Mouse (Mus musculus) heart, postnatal 25 days (tissue): ENCODE results near the gene 9530053A07Rik. TPM values are rescaled to one million over a fixed set of nuclear protein-coding genes. Genes with fewer than 3 reads are reported as not detected.
A peak's percentile ranks its signal among the peaks of the same experiment; 100 is the strongest.

Experiments used
- DNase-seq: peaks from one replicate; pipeline ENCODE4 v3.0.0; 2022; ENCODE audit warnings: low spot score
- intact Hi-C: fragments of 180-260 bp; cut with DNase I; formaldehyde crosslinking; loops from one replicate; pipeline ENCODE4 v1.15.1; 2025
- total RNA-seq, 2 experiments: library from RNA; stranded (reverse); gene quantifications; 2 replicates each; pipeline ENCODE4 v1.2.3; 2021

9530053A07Rik gene
- total RNA-seq, 2 experiments from 2014 or later: not detected

DNA sequence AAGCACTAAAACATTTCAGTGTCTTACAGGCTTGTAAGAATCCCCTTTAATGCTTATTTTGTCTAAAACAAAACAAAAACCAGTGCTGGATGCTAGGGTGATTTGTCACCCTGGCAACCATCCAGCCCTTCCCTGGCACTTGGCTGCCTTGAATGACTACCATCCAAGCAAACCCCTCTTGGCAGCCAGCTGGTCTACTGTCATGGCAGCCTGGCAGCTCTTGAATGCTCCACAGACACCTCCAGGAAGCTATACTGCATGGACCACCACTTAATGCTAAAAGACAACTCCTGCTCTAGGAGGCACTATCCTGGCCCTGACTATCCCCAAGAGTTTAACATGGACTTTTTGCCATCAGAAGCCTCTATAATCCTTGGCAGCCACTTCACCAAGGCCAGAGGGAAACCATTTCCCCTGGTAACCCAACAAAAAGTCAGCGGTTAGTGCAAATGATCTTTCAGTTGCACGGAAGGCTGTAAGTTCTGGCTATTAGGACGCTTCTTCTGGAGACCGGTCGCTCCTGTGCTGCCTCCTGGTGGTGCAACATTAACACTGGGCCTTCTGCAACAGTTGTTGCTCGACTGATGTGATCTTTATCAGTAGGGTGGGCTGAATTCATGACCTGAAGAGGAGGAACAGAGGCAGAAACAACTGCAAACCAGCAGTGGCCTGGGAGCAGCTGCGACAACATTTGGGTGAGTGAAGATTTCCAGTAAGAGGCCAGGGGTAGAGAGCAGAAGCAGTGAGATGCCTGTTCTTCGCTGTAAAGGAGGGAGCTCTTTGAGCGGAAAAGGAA lies 39.3 kb downstream of the 9530053A07Rik start:
- DNase-seq: peak; percentile 31
- intact Hi-C loops: loop anchor here (1.0 to 5.0 kb wide), 2 partner anchors 21 to 116 kb away; partner anchors contain the start of gene Psmc4

DNA sequence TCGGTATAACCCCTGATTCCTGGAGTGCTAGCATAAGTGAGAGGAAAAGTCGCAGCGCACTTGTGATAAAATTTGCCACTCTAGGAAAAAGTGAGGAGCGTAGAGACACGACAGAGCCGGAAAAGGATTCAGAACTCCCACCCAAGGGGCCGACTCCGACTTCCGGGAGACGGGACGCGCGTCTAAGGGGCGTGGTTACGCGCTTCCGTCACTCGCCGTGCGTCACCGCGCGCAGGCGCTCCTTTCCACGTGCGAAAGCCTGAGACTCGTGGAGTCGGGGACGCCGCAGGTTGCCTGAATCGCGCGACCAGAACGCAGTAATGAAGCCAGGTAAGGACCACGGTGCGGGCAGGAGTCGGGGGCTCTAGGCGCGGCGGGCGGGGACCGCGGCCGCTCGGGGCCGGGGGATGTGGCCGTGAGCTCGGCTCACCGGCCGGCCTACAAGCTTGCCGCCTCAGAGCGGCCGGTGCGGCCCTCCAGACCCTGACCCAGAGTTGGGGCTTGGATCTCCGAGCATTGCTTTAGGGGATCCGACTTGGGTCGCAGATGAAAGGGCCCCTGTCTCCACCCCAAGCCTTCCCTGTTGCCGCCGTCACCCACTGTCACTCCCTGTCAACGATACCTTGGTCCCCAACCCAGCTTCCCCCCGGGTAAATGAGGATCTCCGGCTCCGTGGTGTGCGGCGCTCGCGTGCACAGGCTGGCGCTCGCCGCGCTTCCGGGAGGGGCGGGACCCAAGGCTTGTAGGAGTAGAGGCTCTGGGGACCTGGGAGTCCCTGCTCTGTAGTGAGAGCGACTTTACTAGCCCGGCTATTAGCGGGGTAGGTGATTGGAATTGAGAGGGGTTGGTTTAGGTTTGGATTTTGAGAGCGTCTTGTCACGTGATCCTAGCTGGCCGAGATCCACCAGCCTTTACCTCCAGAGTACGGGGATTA lies 40.5 kb downstream of the 9530053A07Rik start, which contains the start of gene Fbl:
Gene Fbl, plus strand, starts transcription at position 222 of the 934 bp plus-strand sequence.
- intact Hi-C loops: loop anchor here (5.0 kb wide), 1 partner anchor 117 kb away; the partner anchor contains the start of gene Psmc4
- DNase-seq: peak; percentile 81

DNA sequence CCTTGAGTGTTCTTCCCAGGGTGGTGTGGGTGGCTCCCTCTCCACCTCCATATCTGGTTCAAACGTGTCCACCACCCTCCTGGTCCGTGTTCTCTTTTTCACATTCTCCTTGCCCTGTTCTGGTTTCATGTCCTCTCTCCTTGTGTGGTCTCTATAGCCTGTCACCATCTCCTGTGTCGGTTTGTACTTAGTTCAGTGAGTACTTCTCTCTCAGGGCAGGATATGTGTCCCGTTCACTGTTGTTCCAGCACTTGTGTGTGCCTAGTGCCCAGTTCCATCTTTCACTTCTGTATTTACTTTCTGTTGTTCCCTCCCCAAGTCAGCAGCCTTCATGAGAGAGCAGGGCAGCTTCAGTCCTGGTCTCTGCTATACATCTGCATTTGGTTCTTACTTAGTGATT lies 46.1 kb downstream of the 9530053A07Rik start:
- DNase-seq: no peak
- intact Hi-C loops: no loop called here

DNA sequence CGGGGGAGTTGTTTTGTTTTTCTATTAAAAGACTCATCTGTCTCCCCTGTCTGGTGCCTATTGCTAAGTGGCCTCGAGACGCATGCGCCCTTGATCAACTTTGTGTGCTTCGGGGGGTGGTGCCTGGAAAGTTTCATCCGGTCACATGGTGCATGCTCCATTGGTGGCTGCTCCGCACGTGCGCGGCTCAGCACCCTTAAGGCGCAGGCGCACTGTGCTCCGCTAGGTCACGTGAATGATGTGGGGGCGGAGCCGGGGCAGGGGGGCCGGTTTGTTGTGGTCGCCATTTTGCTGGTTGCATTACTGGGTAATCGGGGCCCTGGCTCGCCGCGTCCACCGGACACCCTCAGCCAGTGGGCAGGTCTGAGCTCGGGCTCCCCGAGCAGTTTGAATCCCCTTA lies 50.0 kb downstream of the 9530053A07Rik start, which contains the start of gene Dyrk1b:
Gene Dyrk1b, plus strand, starts transcription at position 242 of the 400 bp plus-strand sequence.
- intact Hi-C loops: no loop called here
- peak; percentile 97 for DNase-seq

DNA sequence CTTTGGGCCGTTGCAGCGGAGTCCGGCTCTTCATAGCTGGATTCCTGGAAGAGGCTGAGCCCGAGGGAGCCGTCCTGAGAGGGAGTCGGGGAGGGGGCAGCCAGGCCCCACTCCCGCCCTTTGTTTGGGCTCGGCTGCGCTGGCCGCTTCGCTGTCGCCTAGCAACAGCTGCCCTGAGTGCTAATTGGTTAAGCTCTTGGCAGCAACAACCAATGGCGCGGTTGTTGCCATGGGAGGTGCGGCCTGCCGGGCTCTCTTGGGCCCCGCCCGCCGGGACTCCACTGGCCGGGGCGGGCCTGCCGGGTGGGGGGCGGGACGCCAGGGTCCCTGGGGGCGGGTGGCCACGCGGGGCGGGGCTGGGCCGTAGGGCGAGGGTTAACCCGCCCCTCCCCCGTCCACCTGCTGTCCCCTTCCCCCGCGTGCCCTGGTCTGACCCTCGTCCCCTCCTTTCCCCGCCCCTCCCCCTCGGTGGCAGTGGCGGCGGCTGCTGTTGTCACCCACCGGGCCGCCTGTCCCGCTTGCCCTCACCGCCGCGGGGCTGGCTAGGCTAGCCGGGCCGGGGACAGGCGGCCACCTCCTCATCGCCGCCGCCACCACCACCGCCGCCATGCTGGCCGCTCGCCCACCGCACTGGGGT lies 50.6 kb downstream of the 9530053A07Rik start:
- intact Hi-C loops: loop anchor here (5.0 kb wide), 1 partner anchor 97 kb away; the partner anchor contains the start of gene Eid2b
- peak; percentile 89 for DNase-seq

DNA sequence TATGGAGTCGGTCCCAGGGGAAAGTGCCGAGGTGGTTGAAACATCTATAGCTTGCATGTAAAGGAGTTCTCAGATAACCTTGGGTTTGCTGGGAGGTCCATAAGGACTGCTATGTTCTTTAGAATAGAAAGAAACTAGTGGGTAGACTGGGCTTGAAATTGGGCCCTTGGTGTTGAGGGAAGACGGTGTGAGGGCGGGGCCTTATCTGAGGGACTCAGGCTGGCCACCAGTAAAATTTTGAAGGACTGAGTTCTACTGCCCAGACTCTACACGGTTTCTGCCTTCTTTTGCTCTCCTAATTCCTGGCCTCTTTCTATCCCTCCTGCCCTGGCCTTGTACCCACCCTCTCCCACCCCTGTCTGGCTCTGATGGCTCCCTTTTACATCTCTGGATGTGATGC lies 51.6 kb downstream of the 9530053A07Rik start:
- no peak for DNase-seq
- intact Hi-C loops: loop anchor here (5.0 kb wide), 1 partner anchor 96 kb away; the partner anchor contains the start of gene Eid2b

DNA sequence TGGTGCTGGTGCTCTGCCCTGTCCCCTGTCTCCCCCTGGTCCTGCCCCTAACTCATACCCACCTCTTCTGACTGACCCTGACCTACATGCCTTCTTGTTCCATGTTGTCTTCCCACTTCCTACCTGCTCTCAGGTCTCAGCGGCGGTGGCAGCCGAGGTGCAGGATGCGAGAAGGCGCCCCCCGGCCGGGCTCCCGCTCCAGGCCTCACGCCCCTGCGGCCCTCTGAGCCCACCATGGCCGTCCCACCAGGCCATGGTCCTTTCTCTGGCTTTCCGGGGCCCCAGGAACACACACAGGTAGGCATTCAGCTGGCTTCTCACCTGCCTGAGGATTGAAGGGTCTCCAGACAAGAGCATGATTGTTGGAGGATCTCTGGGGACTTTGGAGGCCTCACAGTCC lies 52.1 kb downstream of the 9530053A07Rik start:
- intact Hi-C loops: loop anchor here (5.0 kb wide), 1 partner anchor 96 kb away; the partner anchor contains the start of gene Eid2b
- no peak for DNase-seq

DNA sequence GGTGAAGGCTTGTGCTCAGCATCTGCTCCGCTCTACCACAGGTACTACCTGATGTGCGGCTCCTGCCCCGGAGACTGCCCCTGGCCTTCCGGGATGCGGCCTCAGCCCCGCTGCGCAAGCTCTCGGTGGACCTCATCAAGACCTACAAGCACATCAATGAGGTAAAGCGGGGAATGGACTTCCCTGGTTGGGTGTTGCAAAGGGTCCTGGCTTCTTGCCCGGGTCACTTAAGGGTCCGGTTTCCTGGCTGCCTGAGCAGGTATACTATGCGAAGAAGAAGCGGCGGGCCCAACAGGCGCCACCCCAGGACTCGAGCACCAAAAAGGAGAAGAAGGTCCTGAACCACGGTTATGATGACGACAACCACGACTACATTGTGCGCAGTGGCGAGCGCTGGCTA lies 53.1 kb downstream of the 9530053A07Rik start:
- no peak for DNase-seq
- intact Hi-C loops: loop anchor here (5.0 kb wide), 1 partner anchor 95 kb away; the partner anchor contains the start of gene Eid2b

DNA sequence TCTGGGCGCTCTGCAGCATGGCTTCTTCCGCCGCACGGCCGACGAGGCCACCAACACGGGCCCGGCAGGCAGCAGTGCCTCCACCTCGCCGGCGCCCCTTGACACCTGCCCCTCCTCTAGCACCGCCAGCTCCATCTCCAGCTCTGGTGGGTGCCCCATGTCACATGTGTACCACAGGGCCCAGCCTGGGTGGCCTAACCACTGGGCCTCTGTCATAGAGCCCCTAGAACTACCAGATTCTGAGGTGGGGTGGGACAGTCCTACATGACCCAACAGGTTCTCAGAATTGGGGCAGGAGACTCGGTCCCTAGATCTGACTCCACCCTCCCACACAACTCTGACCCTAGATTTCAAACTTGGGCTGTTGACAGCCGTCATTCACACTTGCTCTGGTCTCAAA lies 56.6 kb downstream of the 9530053A07Rik start:
- intact Hi-C loops: no loop called here
- no peak for DNase-seq

DNA sequence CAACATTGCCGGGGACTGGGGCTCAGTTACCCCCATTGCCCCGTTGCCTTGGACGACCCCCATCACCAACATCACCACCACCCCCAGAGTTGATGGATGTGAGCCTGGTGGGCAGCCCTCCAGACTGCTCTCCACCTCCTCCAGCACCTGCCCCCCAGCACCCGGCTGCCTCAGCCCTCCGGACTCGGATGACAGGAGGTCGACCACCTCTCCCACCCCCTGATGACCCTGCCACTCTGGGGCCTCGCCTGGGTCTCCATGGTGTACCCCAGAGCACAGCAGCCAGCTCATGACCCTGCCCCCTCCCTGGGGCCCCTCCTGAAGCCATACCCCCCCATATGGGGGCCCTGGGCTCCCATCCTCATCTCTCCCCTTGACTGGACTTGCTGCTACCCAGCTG lies 57.4 kb downstream of the 9530053A07Rik start:
- DNase-seq: no peak
- intact Hi-C loops: no loop called here

DNA sequence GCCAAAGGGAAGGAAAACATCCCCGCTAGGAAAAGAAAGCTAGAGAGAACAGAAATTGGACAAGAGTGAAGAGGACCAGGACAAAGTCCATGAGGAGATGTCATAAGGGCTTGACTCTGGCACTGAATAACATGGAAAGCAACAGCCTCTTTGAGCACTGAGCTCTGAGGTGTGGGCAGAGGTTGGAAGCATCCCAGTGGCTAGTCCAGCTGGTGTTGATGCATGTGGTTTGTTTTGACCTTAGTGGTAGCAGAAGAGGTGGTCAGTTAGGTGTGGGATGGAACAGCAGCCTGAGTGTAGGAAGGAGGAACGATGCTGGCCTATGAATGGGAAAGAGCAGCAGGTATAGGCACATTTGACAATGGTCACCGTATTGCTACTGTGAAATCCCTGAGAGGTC lies 62.2 kb downstream of the 9530053A07Rik start:
- no peak for DNase-seq
- intact Hi-C loops: no loop called here

DNA sequence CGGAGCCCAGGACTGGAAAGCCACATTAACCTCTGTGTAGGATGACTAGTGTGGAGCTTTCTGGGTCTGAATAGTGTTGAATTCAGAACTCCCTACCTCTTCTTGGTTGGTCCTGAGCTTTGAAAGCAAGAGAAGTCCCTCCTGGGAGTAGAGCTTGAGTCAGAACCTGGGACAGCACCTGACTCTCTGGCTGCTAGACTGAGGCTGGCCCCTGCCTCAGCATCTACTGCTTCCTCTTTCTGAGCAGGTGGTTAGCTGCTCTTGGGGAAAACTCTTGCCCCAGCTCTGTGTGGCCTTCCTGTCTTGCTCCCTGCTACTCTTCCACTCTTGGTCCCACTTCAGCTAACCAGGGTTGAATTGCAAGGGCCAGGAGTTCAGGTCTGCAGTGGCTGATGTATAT lies 62.6 kb downstream of the 9530053A07Rik start:
- intact Hi-C loops: no loop called here
- DNase-seq: no peak

DNA sequence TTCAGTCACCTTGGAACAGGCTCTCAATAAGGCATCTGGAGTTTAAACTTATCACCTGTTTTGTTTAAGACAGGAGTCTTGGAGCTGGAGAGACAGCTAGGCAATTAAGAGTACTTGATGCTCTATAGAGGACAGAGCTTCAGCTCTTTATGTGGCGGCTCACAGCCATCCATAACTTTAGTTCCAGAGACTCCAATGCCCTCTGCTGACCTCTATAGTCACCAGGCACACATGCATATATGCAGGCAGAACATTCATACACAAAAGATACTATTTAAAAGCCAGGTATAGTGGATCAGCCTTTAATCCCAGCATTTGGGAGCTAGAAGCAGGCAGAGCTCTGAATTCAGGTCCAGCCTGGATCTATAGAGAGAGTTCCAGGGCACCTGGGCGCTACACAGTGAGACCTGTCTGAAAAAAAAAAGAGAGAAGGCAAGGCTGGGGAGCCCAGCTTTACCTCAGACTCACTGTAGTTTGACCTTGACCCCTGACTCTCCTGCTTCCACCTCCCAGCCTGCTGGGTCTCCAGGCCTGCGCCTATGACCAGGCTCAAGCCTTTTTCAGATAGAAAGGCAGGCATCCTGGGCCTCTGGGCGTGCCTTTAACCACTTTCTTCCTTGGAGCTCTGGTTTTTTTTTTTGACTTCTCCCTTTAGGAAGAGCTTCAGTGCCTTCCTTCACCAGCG lies 66.3 kb downstream of the 9530053A07Rik start:
- intact Hi-C loops: no loop called here
- DNase-seq: no peak

DNA sequence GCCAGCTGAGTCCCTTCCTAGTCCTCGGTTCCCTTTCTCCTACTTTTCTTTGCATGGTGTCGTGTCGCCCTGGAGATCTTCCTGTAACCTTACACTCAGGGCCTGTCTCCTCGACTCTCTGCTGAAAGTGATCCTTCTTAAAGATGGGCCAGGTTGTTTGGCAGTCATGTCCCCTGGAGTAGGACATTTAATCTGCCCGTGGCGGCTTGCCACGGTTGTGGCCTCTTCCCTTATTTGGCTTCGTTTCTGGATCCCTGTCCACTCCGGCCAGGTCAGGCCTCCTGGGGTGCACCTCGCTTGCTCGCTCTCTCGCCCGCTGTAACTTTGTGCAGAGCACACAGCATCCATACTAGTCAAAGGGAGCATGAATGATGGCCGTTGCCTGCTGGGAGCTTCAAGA lies 67.3 kb downstream of the 9530053A07Rik start:
- DNase-seq: no peak
- intact Hi-C loops: no loop called here

DNA sequence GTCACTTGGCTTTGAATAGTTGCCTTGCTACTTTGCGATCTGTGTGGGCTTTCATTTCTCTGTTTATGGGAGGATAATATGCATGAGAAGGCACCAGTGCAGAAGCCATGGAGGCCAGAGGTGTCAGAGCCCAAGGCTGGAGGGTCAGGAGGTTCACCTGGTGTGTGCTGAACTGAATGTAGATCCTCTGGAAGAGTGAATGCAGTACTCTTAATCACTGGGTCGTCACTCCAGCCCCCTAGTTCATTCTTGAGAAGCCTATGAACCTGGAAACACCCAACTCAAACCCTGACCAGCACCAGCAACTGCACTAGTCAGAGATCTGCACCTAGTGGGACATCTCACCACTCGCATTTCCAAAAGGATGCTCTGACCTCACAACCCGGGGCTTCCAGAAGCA lies 69.8 kb downstream of the 9530053A07Rik start:
- intact Hi-C loops: no loop called here

DNA sequence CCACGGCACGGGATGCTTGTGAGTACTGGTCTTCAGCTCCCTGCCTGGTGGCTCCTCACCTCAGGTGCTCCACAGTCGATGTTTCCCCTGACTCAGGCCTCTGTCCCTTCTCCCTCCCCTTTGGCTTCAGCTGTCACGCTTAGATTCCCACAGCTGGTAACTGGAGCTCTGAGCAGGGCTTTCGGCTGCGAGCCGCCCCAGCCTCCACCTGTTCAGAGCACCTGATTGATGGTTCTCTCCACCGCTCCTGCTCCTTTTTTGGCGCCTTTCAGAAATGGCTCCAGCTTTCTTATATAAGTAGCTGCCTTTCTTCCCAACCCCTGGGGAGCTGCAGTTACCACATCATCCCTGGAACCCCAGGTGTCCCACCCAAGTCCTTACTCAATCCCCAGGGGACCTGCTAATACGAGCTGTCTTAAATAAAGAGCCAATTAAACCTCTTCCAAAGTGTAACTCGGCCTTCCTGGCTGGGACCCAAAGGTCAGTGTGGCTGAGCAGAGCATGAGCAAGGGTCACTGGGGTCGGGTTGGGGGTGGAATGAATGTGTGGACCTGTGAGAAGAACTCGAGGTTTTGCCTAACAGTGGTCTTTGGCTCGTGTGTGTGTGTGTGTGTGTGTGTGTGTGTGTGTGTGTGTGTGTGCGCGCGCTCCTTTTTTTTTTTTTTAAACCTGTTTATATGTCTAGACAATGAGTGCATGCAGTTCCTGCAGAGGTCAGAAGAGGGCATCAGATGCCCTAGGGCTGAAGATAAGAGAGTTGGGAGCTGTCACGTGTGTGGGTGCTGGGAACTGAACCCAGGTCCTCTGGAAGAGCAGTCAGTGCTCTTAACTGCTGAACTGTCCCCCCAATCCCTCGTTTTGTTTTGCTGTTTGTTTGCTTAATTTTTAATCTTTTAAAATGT lies 74.2 kb downstream of the 9530053A07Rik start:
- intact Hi-C loops: no loop called here
- no peak for DNase-seq

More for the DNA sequence above, 69.8 kb downstream of the 9530053A07Rik start:
- no peak for DNase-seq

DNA sequence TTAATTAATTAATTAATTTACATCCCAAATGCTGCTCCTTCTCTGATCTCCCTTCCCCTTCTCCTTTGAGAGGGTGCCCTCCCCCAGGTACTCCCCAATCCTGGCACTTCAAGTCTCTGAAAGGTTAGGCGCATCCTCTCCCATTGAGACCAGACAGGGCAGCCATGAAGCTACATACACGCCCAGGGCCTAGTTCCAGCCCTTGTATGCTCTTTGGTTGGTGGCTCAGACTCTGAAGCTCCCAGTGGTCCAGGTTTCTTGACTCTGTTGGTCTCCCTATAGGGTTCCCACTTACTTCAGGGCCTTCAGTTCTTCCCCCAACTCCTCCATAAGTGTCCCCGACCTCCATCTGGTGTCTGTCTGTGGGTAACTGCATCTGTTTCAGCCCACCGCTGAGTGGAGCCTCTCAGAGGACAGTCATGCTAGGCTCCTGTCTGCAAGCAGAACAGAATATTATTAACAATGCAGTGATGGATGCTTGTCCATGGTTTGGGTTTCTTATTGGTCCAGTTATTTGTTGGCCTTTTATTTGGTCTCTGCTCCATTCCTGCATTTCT lies 76.9 kb downstream of the 9530053A07Rik start:
- intact Hi-C loops: no loop called here
- DNase-seq: no peak

DNA sequence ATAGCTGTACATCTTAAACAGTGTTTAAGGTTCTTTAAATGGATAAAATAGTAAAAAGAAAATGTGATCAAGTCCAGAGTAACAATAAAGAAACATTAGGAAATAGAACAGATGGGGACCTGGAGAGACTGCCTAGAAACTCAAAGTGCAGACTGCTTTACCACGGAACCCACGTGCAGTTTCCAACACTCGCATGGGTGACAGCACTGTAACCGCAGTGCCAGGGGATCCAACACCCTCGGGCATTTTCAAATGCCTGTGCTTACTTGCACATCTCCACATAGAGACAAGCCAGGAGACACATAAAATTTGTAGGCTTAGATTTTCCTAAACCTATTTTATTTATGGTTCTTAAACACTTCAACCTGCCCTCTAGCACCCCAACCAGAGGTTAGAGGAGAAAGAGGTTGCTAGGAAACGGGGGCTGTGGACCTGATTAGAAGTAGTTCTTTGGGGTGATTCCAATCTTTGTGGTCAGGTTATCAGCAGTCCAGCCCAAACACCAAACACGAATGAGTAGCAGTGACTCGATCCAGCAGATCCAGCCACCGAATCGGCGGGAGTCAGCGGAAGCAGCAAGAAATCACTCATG lies 79.2 kb downstream of the 9530053A07Rik start:
- DNase-seq: no peak
- intact Hi-C loops: no loop called here
